In the genomic region with DNA sequence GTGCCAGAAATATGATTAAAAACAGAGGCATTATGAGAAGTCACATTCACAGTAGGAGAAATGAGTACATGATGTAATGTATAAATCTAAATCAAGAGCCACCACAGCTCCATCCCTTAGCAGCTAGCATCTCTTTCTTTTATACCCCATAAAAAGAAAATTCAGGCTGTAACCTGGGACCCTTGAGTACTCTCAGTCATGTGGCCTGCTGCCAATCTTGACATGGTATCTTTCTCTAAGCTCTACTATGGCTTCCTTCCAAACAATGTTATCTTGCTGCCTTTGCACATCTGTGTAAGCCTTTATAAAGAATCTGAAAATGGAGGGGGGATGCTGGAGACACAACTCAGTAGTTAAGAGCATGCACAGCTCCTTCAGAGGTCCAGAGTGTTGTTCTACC, we compare ENCODE assay signal across 26 mouse cellular contexts.
DNase-seq lines count a peak whose midpoint lies in the region; ATAC-seq lines count a peak whose summit lies in the region.
"Had no signal": no experiment of that assay in that cellular context is flagged by ENCODE, and none has a peak within 500 bp of the region (broad histone marks: within the 10 kb centered on the region; RNA-seq: fewer than 3 reads in every experiment).

No protein-coding gene starts in this region.

- H3K36me3 ChIP-seq in embryonic facial prominence, embryonic 14.5 days (ENCODE audit: control insufficient read depth, insufficient read depth, low read length) = no peaks in the 10 kb centered on the region
- H3K36me3 ChIP-seq in embryonic facial prominence, embryonic 10.5 days (replicated peaks) = no peaks in the 10 kb centered on the region
- H3K36me3 ChIP-seq in kidney, embryonic 14.5 days (ENCODE audit: control insufficient read depth, insufficient read depth, low read length) = no peaks in the 10 kb centered on the region
- H3K36me3 ChIP-seq in neural tube, embryonic 15.5 days = no peaks in the 10 kb centered on the region
- H3K36me3 ChIP-seq: embryonic facial prominence, embryonic 15.5 days; heart, embryonic 12.5 days; heart, embryonic 15.5 days; hindbrain, embryonic 10.5 days; hindbrain, embryonic 13.5 days had no signal

- peak; percentile 71 for DNase-seq in embryonic facial prominence, embryonic 14.5 days (ENCODE audit: low spot score)
- DNase-seq in embryonic facial prominence, embryonic 10.5 days (ENCODE audit: low spot score) = no peak
- DNase-seq in kidney, postnatal 4 days = peak; percentile 5 to 6
- DNase-seq in neural tube, embryonic 10.5 days (ENCODE audit: extremely low spot score, low spot score) = no peak
- DNase-seq: adrenal gland, adult 8-10 months; adrenal gland, postnatal 25 days; cerebellum, adult 11-12 months; cerebellum, adult 8-10 months; cerebellum, postnatal 10 days; cerebellum, postnatal 36 days; embryo, embryonic 11 days; forebrain, postnatal 0 days; gastrocnemius, postnatal 25 days; heart, adult 18-20 months; heart, postnatal 10 days; heart, postnatal 36 days had no signal

- peak; percentile 33; the same call in 1 of the 2 replicates for ATAC-seq in embryonic facial prominence, embryonic 14.5 days (ENCODE audit: low read depth)
- no peak for ATAC-seq in kidney, embryonic 14.5 days (ENCODE audit: low FRiP score, low TSS enrichment)
- peak; percentile 24; the same call in 1 of the 2 replicates for ATAC-seq in neural tube, embryonic 15.5 days (ENCODE audit: low FRiP score)
- ATAC-seq: activated CD4-positive, CD25-positive, alpha-beta regulatory T cell, adult 4 months; forebrain, embryonic 14.5 days; forebrain, postnatal 0 days; hindbrain, embryonic 16.5 days had no signal

- H3K27ac ChIP-seq in embryonic facial prominence, embryonic 14.5 days (replicated peaks; ENCODE audit: low read depth, low read length) = no peak overlapping the region
- no peak overlapping the region for H3K27ac ChIP-seq in embryonic facial prominence, embryonic 10.5 days (replicated peaks)
- H3K27ac ChIP-seq in kidney, embryonic 14.5 days (ENCODE audit: low read depth, low read length) = no peak overlapping the region
- no peak overlapping the region for H3K27ac ChIP-seq in neural tube, embryonic 15.5 days (replicated peaks)
- H3K27ac ChIP-seq: embryonic facial prominence, embryonic 15.5 days; heart, embryonic 15.5 days; hindbrain, embryonic 10.5 days; hindbrain, embryonic 13.5 days had no signal

- no peak overlapping the region for H3K4me3 ChIP-seq in embryonic facial prominence, embryonic 14.5 days (ENCODE audit: low read depth, low read length)
- H3K4me3 ChIP-seq in embryonic facial prominence, embryonic 10.5 days = no peak overlapping the region
- H3K4me3 ChIP-seq in kidney, embryonic 14.5 days (ENCODE audit: low read length) = no peak overlapping the region
- H3K4me3 ChIP-seq in neural tube, embryonic 15.5 days (replicated peaks) = no peak overlapping the region
- H3K4me3 ChIP-seq: embryonic facial prominence, embryonic 15.5 days; heart, embryonic 12.5 days; heart, embryonic 15.5 days; hindbrain, embryonic 10.5 days; hindbrain, embryonic 13.5 days had no signal

- H3K27me3 ChIP-seq in embryonic facial prominence, embryonic 14.5 days (replicated peaks; ENCODE audit: control insufficient read depth, insufficient read depth, low read length) = no peaks in the 10 kb centered on the region
- H3K27me3 ChIP-seq in embryonic facial prominence, embryonic 10.5 days (replicated peaks; ENCODE audit: low read depth, poor library complexity, severe bottlenecking) = no peaks in the 10 kb centered on the region
- no peaks in the 10 kb centered on the region for H3K27me3 ChIP-seq in kidney, embryonic 14.5 days (ENCODE audit: control insufficient read depth, insufficient read depth, low read length)
- no peaks in the 10 kb centered on the region for H3K27me3 ChIP-seq in neural tube, embryonic 15.5 days (replicated peaks)
- H3K27me3 ChIP-seq: embryonic facial prominence, embryonic 15.5 days; heart, embryonic 12.5 days; heart, embryonic 15.5 days; hindbrain, embryonic 13.5 days had no signal

- H3K9ac ChIP-seq in embryonic facial prominence, embryonic 14.5 days (ENCODE audit: low read depth, low read length) = no peak overlapping the region
- no peak overlapping the region for H3K9ac ChIP-seq in kidney, embryonic 14.5 days (ENCODE audit: low read depth, low read length)
- H3K9ac ChIP-seq in neural tube, embryonic 15.5 days (replicated peaks) = no peak overlapping the region
- H3K9ac ChIP-seq: embryonic facial prominence, embryonic 15.5 days; forebrain, postnatal 0 days; heart, embryonic 12.5 days; heart, embryonic 15.5 days; hindbrain, embryonic 13.5 days had no signal

- no peak overlapping the region for H3K4me2 ChIP-seq in embryonic facial prominence, embryonic 14.5 days (ENCODE audit: low read depth, low read length)
- no peak overlapping the region for H3K4me2 ChIP-seq in kidney, embryonic 14.5 days (replicated peaks; ENCODE audit: low read depth, low read length)
- H3K4me2 ChIP-seq in neural tube, embryonic 15.5 days = no peak overlapping the region
- H3K4me2 ChIP-seq: embryonic facial prominence, embryonic 15.5 days; heart, embryonic 12.5 days; heart, embryonic 15.5 days; hindbrain, embryonic 13.5 days had no signal

- no peaks in the 10 kb centered on the region for H3K9me3 ChIP-seq in embryonic facial prominence, embryonic 14.5 days (ENCODE audit: control insufficient read depth, low read length)
- H3K9me3 ChIP-seq in embryonic facial prominence, embryonic 10.5 days = no peaks in the 10 kb centered on the region
- H3K9me3 ChIP-seq in kidney, embryonic 14.5 days (ENCODE audit: control insufficient read depth, low read length) = no peaks in the 10 kb centered on the region
- no peaks in the 10 kb centered on the region for H3K9me3 ChIP-seq in neural tube, embryonic 15.5 days (replicated peaks)
- H3K9me3 ChIP-seq: embryonic facial prominence, embryonic 15.5 days; heart, embryonic 12.5 days; heart, embryonic 15.5 days; hindbrain, embryonic 10.5 days; hindbrain, embryonic 13.5 days had no signal

- H3K4me1 ChIP-seq in embryonic facial prominence, embryonic 14.5 days (ENCODE audit: control insufficient read depth, insufficient read depth, low read length) = no peaks in the 10 kb centered on the region
- 0 out of 2 replicates have a peak, but pooled peaks cover 6% of the 10 kb centered on the region for H3K4me1 ChIP-seq in embryonic facial prominence, embryonic 10.5 days
- H3K4me1 ChIP-seq in kidney, embryonic 14.5 days (ENCODE audit: control insufficient read depth, insufficient read depth, low read length) = peaks cover 4% of the 10 kb centered on the region; the same call in 1 of the 2 replicates
- no peaks in the 10 kb centered on the region for H3K4me1 ChIP-seq in neural tube, embryonic 15.5 days
- H3K4me1 ChIP-seq: embryonic facial prominence, embryonic 15.5 days; heart, embryonic 15.5 days; hindbrain, embryonic 10.5 days; hindbrain, embryonic 13.5 days had no signal

Comparison
In these comparisons a context has a peak if more than half of its experiments do, and no peak if none do; other contexts are left out.
1. DNase-seq: peak in embryonic facial prominence, embryonic 14.5 days (single experiment) and kidney, postnatal 4 days (2 of 2); none in embryonic facial prominence, embryonic 10.5 days (single experiment) and neural tube, embryonic 10.5 days (single experiment).